Mouse (Mus musculus): ENCODE results near the gene Fastkd1.
"Not testable (repeated sequence)": the region's sequence is repeated elsewhere in the genome, so short reads cannot be mapped to it uniquely, and the experiment has no call there.

Fastkd1 gene

DNA sequence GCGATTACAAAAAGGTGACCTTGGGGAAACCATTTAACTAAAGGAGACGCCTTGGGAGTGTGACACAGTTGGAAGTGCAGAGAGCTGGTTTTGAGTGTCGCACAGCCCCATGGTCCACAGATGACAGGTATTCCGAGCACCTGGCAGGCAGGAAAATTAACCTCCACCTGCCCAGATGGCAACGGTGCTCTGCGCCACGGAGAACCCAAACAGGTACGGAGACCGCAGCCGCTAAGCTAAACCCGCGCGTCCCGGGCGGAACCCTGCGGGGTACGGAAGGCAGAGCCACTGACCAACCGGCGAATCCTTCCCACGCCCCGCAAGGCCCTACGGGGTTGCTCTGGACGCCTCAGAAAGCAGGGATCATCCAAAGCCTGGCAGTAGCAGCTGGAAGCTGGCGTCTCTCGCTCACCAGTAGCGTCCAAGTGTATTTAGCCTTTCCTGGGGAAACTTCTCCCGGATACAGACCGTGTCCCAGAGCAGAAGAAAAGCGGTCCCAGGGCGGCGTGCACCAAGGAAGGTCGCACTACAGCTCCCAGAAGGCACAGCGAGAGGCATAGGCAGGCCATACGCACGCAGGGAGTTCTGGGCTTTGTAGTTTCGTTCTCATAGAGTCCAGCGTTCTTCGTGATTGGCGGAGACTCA, at the start of gene Fastkd1:
Gene Fastkd1 (minus strand): TSS at position 536 of the 645 bp plus-strand sequence.
- peak; percentile 84 for DNase-seq (ENCODE audit: low spot score)

DNA sequence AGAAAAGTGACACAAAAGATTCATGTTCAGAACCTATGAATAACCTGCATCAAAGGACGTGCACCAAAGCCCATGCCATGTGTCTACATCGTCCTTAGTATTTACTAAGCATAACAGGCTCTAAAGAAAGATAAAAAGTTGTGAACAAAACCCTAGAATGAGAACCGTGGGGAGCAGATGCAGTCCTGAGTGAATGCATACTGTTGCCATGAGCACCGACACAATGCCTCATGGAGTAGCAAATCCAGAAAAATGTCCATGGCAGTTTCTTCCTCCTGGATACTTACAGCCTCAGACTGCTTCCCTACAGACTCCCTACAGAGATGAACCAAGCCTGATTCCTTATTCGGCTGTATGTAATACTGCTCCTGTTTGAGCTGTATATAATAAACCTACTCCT, 47.7 kb upstream of the Fastkd1 start:
- no peak for DNase-seq (ENCODE audit: low spot score)

- DNase-seq (ENCODE audit: low spot score) = no peak
Observed at GRCm38 (mm10) chr2:69745091-69745490, 31.8 kb upstream of the Fastkd1 start.

GRCm38 (mm10) chr2:69723519-69723825, 10.2 kb upstream of the Fastkd1 start:
- no peak for DNase-seq (ENCODE audit: low spot score)

- DNase-seq (ENCODE audit: low spot score) = peak; percentile 93
Observed at GRCm38 (mm10) chr2:69722650-69723518, 9.6 kb upstream of the Fastkd1 start.

DNA sequence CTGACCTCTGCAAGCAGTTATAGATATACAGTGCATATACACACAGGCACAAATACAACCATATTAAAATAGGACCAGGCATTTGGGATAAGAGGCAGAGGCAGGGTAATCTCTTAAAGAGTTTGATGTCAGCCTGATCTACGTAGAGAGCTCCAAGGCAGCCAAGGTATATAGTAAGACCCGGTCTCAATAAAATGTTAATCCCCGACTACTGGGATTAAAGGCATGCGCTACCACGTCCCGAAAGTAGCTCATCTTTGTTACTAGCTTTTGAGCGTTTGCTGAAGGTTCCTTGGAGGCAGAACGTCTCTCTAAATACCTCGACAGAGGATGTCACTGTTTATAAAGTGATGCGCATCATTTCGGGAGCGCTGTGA, 8.9 kb upstream of the Fastkd1 start, which contains the start of gene Ppig:
Gene Ppig (plus strand): TSS at position 273 of the 377 bp plus-strand sequence.
- no peak for DNase-seq (ENCODE audit: low spot score)

DNA sequence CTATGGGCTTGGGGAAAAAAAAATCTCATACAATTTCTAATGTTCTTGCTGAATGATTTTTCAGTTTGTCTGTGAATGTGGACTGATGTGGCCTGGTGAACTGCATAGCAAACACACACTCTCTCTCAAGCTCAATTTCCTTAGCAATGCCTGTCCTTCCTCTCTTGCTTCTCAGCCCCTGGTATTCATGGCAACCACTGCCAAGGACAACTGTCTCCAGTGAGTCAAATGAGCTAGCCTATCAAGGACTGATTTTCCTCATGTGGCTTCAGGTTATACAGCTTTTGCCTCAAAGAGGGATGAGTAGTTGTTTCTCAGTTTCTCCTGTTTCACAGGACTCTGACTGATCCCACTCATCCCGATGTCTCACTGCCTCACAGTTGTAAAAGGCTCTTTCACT, 5.8 kb upstream of the Fastkd1 start:
- no peak for DNase-seq (ENCODE audit: low spot score)

GRCm38 (mm10) chr2:69716483-69716882, 3.2 kb upstream of the Fastkd1 start:
- DNase-seq (ENCODE audit: low spot score) = no peak

DNA sequence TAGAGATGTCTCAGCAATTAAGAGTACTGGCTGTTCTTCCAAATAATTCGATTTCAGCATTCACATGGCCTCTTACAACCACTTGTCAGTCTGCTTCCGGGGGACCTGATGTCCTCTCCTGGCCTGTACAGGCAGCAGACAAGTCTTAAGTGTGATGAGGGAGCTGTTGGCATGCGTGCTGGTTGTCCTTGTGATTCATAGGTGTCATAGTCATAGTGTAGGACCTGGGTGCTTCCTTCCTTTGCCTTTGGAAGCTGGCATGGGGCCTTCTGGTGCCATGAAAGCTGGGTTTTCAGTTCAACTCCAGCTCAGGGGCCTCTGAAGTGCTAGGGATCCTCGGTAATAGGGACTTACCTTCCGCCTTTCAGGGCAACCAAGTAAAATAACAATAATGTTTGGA, 810 bp upstream of the Fastkd1 start:
- no peak for DNase-seq (ENCODE audit: low spot score)

GRCm38 (mm10) chr2:69713626-69714014, 304 bp upstream of the Fastkd1 start:
- no peak for DNase-seq (ENCODE audit: low spot score)

DNA sequence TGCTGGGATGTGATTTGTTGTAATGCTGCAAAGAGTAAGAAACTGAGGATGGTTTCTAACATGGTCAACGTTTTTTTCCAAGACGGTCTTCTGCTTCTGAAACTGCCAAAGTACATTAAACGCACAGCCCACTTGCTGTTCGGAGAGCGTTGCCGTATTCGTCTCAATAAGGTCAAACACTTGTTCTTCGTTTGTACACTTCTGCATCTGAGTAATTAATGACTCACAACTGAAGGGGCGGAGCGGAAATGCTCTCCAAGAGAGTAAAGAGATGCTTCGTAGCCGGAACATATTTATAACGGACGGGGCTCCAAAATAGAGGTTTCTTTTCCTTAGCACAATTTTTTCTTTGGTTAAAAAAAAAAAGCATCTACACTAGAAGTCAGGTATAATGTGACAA, 1.1 kb downstream of the Fastkd1 start:
- no peak for DNase-seq (ENCODE audit: low spot score)

GRCm38 (mm10) chr2:69700446-69700845, 12.9 kb downstream of the Fastkd1 start:
- DNase-seq (ENCODE audit: low spot score) = no peak

GRCm38 (mm10) chr2:69693501-69693900, 19.8 kb downstream of the Fastkd1 start:
- DNase-seq (ENCODE audit: low spot score) = no peak

GRCm38 (mm10) chr2:69690843-69691242, 22.5 kb downstream of the Fastkd1 start:
- DNase-seq (ENCODE audit: low spot score) = no peak

GRCm38 (mm10) chr2:69690214-69690613, 23.1 kb downstream of the Fastkd1 start:
- DNase-seq (ENCODE audit: low spot score) = no peak

- no peak for DNase-seq (ENCODE audit: low spot score)
Observed at GRCm38 (mm10) chr2:69684488-69684887, 28.8 kb downstream of the Fastkd1 start.

DNA sequence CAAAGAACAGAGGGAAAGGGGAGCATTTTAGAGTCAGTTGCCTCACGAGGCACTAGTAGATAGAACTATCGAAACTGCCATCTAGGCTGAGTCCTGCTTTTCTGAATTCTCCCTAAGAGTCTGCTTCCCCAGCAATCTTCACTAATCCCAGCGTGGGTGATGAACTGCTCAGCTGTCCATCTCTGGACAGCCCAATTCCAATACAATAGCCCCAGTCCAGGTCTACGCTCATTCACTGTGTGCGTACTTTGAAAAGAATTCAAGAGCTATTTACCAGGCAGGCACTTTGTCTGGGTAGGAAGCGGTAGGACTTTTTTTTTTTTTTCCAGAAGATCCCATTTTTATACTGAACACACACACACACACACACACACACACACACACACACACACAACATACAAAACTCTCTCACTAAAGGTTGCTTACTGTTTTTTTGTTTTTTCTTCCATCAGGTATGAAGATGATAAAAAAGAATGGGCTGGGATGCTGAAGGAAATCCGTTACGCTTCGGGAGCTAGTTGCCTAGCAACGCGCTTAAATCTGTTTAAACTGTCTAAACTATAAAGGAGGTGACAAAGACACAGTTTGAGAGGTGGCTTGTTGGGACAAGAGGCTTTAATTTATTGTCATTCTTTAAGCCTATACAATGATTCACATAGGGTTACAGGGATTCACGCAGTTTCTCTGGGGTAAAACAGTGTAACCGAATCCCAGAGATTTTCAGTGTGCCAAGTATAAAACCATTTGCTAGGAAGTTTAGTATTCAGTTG, 30.1 kb downstream of the Fastkd1 start:
- DNase-seq (ENCODE audit: low spot score) = no peak

- no peak for DNase-seq (ENCODE audit: low spot score)
Observed at GRCm38 (mm10) chr2:69681931-69682330, 31.4 kb downstream of the Fastkd1 start.

GRCm38 (mm10) chr2:69679990-69680389, 33.3 kb downstream of the Fastkd1 start:
- peak; percentile 8 for DNase-seq (ENCODE audit: low spot score)

DNA sequence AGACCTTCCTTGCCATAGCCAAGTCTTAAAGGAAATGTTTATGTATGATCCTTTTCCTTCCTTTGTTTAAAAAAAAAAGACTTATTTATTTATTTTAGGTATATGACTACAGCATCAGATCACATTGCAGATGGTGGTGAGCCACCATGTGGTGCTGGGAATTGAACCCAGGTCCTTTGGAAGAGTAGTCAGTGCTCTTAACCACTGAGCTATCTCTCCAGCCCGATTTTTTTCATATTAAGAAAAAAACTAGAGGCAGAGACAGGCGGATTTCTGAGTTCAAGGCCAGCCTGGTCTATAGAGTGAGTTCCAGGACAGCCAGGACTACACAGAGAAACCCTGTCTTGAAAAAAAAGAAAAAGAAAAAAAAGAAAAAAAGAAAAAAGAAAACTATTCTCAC, 36.1 kb downstream of the Fastkd1 start:
- DNase-seq (ENCODE audit: low spot score) = not testable (repeated sequence)

- DNase-seq (ENCODE audit: low spot score) = no peak
Observed at GRCm38 (mm10) chr2:69676713-69677112, 36.6 kb downstream of the Fastkd1 start.

DNA sequence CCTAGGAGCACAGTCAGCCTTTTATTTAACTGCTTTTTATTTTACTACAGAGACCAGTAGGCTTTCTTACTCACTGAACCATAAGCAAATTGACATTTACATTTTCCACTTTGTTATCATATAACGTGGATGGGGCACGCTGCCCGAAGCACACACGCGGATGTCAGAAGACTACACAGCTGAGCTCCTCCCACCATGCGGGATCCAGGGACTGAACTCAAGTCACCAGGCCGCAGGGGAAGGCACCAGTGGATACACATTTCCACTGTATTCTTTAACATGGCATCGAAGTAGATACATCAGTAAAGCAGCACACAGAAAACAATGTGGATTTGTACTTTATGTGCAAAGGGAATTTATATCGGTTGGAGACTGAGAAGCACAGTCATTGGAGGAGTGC, 38.0 kb downstream of the Fastkd1 start:
- DNase-seq (ENCODE audit: low spot score) = no peak

- no peak for DNase-seq (ENCODE audit: low spot score)
Observed at GRCm38 (mm10) chr2:69673723-69674122, 39.6 kb downstream of the Fastkd1 start.

Data from urinary bladder, postnatal 14 days (tissue).